Mouse (Mus musculus): ENCODE data around the gene Ccdc97. TPM values are rescaled to one million over a fixed set of nuclear protein-coding genes. Genes with fewer than 3 reads are reported as not detected.

The Ccdc97 gene
- polyA plus RNA-seq, 1 experiment from 2014 or later, result 23.4 TPM

- Histone ChIP-seq H3K27ac (no peak overlapping the region), H3K4me2 (peak overlapping the region; percentile 39), H3K4me3 (peak overlapping the region; percentile 5; the same call in 1 of the 2 replicates), H3K27me3 (peaks cover 15% of the 10 kb centered on the region), H3K9me3 (no peaks in the 10 kb centered on the region), H3K9ac (no peak overlapping the region), H3K4me1 (peaks cover 27% of the 10 kb centered on the region), H3K36me3 (0 out of 2 replicates have a peak, but pooled peaks cover 4% of the 10 kb centered on the region)
- WGBS, result 8% methylated on average over 35 of the region's 37 CpGs
- no peak for ATAC-seq (ENCODE audit: insufficient number of reproducible peaks, low FRiP score, low TSS enrichment, low read depth)
These were observed 14.0 kb downstream of the Ccdc97 start for GRCm38 (mm10) chr7:25704716-25705364.

GRCm38 (mm10) chr7:25703793-25704494 is 14.9 kb downstream of the Ccdc97 start:
- Histone ChIP-seq H3K4me3 (no peak overlapping the region), H3K9me3 (no peaks in the 10 kb centered on the region), H3K27me3 (peaks cover 15% of the 10 kb centered on the region), H3K4me1 (peaks cover 26% of the 10 kb centered on the region), H3K9ac (no peak overlapping the region), H3K36me3 (0 out of 2 replicates have a peak, but pooled peaks cover 4% of the 10 kb centered on the region), H3K4me2 (no peak overlapping the region), H3K27ac (no peak overlapping the region)
- 36% methylated on average over 10 of the region's 10 CpGs for WGBS
- no peak for ATAC-seq (ENCODE audit: insufficient number of reproducible peaks, low FRiP score, low TSS enrichment, low read depth)

DNA sequence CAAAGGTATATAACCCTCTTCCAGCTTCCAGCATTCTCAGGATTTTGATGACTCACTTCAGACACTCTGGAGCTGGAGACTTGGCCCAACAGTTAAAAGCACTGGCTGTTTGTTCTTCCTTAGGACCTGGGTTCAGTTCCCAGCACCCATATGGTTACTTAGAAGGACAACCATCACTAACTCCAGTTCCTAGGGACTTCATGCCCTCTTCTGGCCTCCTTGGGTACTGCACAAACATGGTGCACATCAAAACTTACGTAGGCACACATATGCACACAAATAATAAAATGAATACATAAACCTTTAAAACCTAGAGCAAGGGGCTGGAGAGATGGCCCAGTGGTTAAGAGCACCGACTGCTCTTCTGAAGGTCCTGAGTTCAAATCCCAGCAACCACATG is 16.5 kb downstream of the Ccdc97 start:
- no peak for ATAC-seq (ENCODE audit: insufficient number of reproducible peaks, low FRiP score, low TSS enrichment, low read depth)
- 88% methylated on average over 2 of the region's 2 CpGs for WGBS

GRCm38 (mm10) chr7:25700732-25701131 is 18.2 kb downstream of the Ccdc97 start:
- ATAC-seq (ENCODE audit: insufficient number of reproducible peaks, low FRiP score, low TSS enrichment, low read depth), result no peak
- peaks cover 15% of the 10 kb centered on the region for H3K27me3 ChIP-seq
- WGBS, result 78% methylated on average over 12 of the region's 12 CpGs
- H3K9me3 ChIP-seq, result no peaks in the 10 kb centered on the region
- no peak overlapping the region for H3K4me3 ChIP-seq
- no peak overlapping the region for H3K9ac ChIP-seq
- H3K4me1 ChIP-seq, result peaks cover 11% of the 10 kb centered on the region
- H3K4me2 ChIP-seq, result no peak overlapping the region
- no peak overlapping the region for H3K27ac ChIP-seq
- H3K36me3 ChIP-seq, result peaks cover 8% of the 10 kb centered on the region; the same call in 1 of the 2 replicates

More for the DNA sequence above, 16.5 kb downstream of the Ccdc97 start:
- Histone ChIP-seq H3K4me1 (peaks cover 15% of the 10 kb centered on the region), H3K4me3 (no peak overlapping the region), H3K27ac (no peak overlapping the region), H3K36me3 (peaks cover 4% of the 10 kb centered on the region; the same call in 1 of the 2 replicates), H3K4me2 (no peak overlapping the region), H3K9ac (no peak overlapping the region), H3K27me3 (peaks cover 15% of the 10 kb centered on the region), H3K9me3 (no peaks in the 10 kb centered on the region)

GRCm38 (mm10) chr7:25699851-25700250 is 19.0 kb downstream of the Ccdc97 start:
- Histone ChIP-seq H3K27me3 (peaks cover 11% of the 10 kb centered on the region), H3K4me3 (no peak overlapping the region), H3K9ac (no peak overlapping the region), H3K4me1 (peaks cover 8% of the 10 kb centered on the region), H3K36me3 (peaks cover 12% of the 10 kb centered on the region; the same call in 1 of the 2 replicates), H3K4me2 (no peak overlapping the region), H3K9me3 (no peaks in the 10 kb centered on the region), H3K27ac (no peak overlapping the region)
- WGBS, result 60% methylated on average over 13 of the region's 13 CpGs
- ATAC-seq (ENCODE audit: insufficient number of reproducible peaks, low FRiP score, low TSS enrichment, low read depth), result no peak

DNA sequence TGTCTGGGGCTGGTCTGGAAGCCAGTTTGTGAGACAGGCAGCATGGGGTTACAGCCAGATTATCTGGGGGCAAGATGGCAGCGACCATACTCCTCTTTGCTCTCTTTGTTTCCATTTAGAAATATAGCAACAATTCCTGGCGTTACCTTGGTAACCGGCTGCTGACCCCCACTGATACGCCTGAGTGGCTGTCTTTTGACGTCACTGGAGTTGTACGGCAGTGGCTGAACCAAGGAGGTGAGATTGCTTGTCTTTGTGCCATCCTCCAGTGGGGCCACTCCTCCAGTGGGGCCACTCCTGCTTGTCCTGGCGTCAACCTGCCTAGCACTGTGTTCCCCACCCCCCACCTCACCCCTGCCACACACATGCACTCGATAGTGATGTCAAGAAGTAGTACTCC is 24.8 kb downstream of the Ccdc97 start:
- H3K4me1 ChIP-seq, result peaks cover 8% of the 10 kb centered on the region
- no peak overlapping the region for H3K27ac ChIP-seq
- H3K36me3 ChIP-seq, result peaks cover 10% of the 10 kb centered on the region; the same call in 1 of the 2 replicates
- H3K4me3 ChIP-seq, result no peak overlapping the region
- 76% methylated on average over 8 of the region's 8 CpGs for WGBS
- no peak for ATAC-seq (ENCODE audit: insufficient number of reproducible peaks, low FRiP score, low TSS enrichment, low read depth)
- H3K4me2 ChIP-seq, result no peak overlapping the region
- no peak overlapping the region for H3K9ac ChIP-seq
- no peaks in the 10 kb centered on the region for H3K9me3 ChIP-seq
- peaks cover 22% of the 10 kb centered on the region for H3K27me3 ChIP-seq

DNA sequence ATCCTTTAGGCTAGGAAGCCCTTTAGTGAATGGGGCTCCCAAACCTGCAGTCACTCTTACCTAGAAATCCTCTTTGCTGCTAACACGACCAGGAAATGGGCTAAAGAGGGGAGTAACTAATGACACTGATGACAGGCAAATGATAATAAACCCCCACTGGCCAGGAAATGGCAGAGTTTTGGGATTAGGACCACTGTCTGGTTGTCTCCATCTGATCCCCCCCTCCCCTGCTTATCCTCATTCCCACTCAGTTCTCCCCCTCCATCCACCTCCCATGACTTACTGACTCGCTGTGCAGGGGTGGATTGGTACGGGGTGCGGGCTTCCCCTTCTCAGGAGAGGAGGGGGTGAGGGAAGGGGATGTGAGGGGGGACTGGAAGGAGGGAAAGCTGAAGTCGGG is 28.8 kb downstream of the Ccdc97 start:
- no peak for ATAC-seq (ENCODE audit: insufficient number of reproducible peaks, low FRiP score, low TSS enrichment, low read depth)
- Histone ChIP-seq H3K27ac (no peak overlapping the region), H3K4me3 (peak overlapping the region; percentile 67), H3K4me2 (peak overlapping the region; percentile 81; the same call in 1 of the 2 replicates), H3K4me1 (peaks cover 38% of the 10 kb centered on the region), H3K9ac (no peak overlapping the region), H3K36me3 (peaks cover 2% of the 10 kb centered on the region; the same call in 1 of the 2 replicates), H3K9me3 (no peaks in the 10 kb centered on the region), H3K27me3 (peaks cover 49% of the 10 kb centered on the region)
- WGBS, result 37% methylated on average over 5 of the region's 5 CpGs

DNA sequence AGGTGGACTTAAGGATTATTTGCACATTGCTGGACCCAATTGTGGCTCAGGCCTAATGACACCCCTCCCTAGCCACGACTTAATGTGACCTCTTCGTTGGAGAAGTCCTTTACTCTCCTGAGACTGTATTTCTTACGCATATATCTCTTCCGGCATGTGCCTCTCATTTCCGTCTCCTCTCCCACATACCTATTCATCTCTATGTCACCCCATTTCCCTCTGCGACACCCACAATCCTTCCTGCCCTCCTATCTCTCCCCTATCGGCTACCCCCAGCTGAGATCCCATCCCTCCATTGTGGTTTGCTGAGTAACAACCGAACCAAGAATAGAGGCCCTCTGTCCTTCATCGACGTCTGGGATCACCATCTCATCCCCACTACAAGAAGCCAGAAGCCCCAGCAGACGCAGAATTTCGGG is 29.3 kb downstream of the Ccdc97 start:
- H3K27ac ChIP-seq, result no peak overlapping the region
- H3K4me1 ChIP-seq, result peaks cover 38% of the 10 kb centered on the region
- H3K36me3 ChIP-seq, result peaks cover 2% of the 10 kb centered on the region; the same call in 1 of the 2 replicates
- H3K9ac ChIP-seq, result no peak overlapping the region
- H3K27me3 ChIP-seq, result peaks cover 49% of the 10 kb centered on the region
- peak overlapping the region; percentile 67 for H3K4me3 ChIP-seq
- no peak for ATAC-seq (ENCODE audit: insufficient number of reproducible peaks, low FRiP score, low TSS enrichment, low read depth)
- H3K9me3 ChIP-seq, result no peaks in the 10 kb centered on the region
- H3K4me2 ChIP-seq, result peak overlapping the region; percentile 81
- WGBS, result 9% methylated on average over 12 of the region's 12 CpGs

GRCm38 (mm10) chr7:25688810-25689586 is 29.9 kb downstream of the Ccdc97 start:
- peaks cover 38% of the 10 kb centered on the region for H3K4me1 ChIP-seq
- H3K27me3 ChIP-seq, result peaks cover 49% of the 10 kb centered on the region
- H3K9ac ChIP-seq, result peak overlapping the region; percentile 34
- ATAC-seq (ENCODE audit: insufficient number of reproducible peaks, low FRiP score, low TSS enrichment, low read depth), result peak; percentile 25; the same call in 1 of the 2 replicates
- H3K27ac ChIP-seq, result 0 out of 2 replicates have a peak overlapping the region, but pooled peaks have one; percentile 76
- H3K36me3 ChIP-seq, result peaks cover 2% of the 10 kb centered on the region; the same call in 1 of the 2 replicates
- peak overlapping the region; percentile 81 for H3K4me2 ChIP-seq
- H3K9me3 ChIP-seq, result no peaks in the 10 kb centered on the region
- WGBS, result under 1% methylated on average over 52 of the region's 52 CpGs
- peak overlapping the region; percentile 67 for H3K4me3 ChIP-seq

DNA sequence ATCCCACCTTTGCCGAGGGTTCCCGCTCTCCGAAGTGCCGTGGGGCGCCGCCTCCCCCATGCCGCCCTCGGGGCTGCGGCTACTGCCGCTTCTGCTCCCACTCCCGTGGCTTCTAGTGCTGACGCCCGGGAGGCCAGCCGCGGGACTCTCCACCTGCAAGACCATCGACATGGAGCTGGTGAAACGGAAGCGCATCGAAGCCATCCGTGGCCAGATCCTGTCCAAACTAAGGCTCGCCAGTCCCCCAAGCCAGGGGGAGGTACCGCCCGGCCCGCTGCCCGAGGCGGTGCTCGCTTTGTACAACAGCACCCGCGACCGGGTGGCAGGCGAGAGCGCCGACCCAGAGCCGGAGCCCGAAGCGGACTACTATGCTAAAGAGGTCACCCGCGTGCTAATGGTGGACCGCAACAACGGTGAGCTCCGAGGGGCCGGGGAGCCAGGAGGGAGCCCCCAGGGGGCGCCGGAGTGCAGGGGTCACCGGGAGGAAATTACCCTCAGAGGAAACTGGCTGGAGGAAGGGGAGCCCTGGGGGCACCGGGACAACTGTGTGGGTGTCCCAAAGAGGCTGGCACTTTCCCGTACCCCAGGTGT is 31.0 kb downstream of the Ccdc97 start:
- Histone ChIP-seq H3K4me2 (peak overlapping the region; percentile 81), H3K36me3 (peaks cover 2% of the 10 kb centered on the region; the same call in 1 of the 2 replicates), H3K27me3 (peaks cover 49% of the 10 kb centered on the region), H3K9ac (peak overlapping the region; percentile 69), H3K27ac (peak overlapping the region; percentile 76; the same call in 1 of the 2 replicates), H3K4me3 (peak overlapping the region; percentile 67), H3K4me1 (peaks cover 38% of the 10 kb centered on the region), H3K9me3 (no peaks in the 10 kb centered on the region)
- under 1% methylated on average over 47 of the region's 47 CpGs for WGBS
- ATAC-seq (ENCODE audit: insufficient number of reproducible peaks, low FRiP score, low TSS enrichment, low read depth), result no peak

Data from limb, embryonic 15.5 days (tissue).